Mouse (Mus musculus) forebrain, embryonic 15.5 days (tissue): ENCODE results near the gene Set. TPM values are rescaled to one million over a fixed set of nuclear protein-coding genes. Genes with fewer than 3 reads are reported as not detected.

ENCODE experiments used
- ATAC-seq: fragments of 200-750 bp; cut with Nextera tagmentation; replicated peaks from 2 replicates; pipeline ENCODE4 v1.8.0; 2017; ENCODE audit warnings: mild to moderate bottlenecking, moderate TSS enrichment, moderate library complexity
- H3K27ac ChIP-seq: fragments of 300-500 bp; sonication (generic); replicated peaks from 2 replicates; pipeline ENCODE4 v1.5.1; 2015; ENCODE audit warnings: mild to moderate bottlenecking, inconsistent platforms
- H3K27me3 ChIP-seq: fragments of 300-500 bp; sonication (generic); 2 replicates; pipeline ENCODE4 v1.6.1; 2015; ENCODE audit warnings: inconsistent platforms
- H3K36me3 ChIP-seq: fragments of 300-500 bp; sonication (generic); 2 replicates; pipeline ENCODE4 v1.6.1; 2015; ENCODE audit warnings: mild to moderate bottlenecking, inconsistent platforms
- H3K4me1 ChIP-seq: fragments of 300-500 bp; sonication (generic); 2 replicates; pipeline ENCODE4 v1.6.1; 2015; ENCODE audit warnings: inconsistent platforms
- H3K4me2 ChIP-seq: fragments of 300-500 bp; sonication (generic); replicated peaks from 2 replicates; pipeline ENCODE4 v1.6.1; 2015; ENCODE audit warnings: mild to moderate bottlenecking, inconsistent platforms
- H3K4me3 ChIP-seq: fragments of 300-500 bp; sonication (generic); 2 replicates; pipeline ENCODE4 v1.5.1; 2015; ENCODE audit warnings: mild to moderate bottlenecking, inconsistent platforms
- H3K9ac ChIP-seq: fragments of 300-500 bp; sonication (generic); replicated peaks from 2 replicates; pipeline ENCODE4 v1.6.1; 2015; ENCODE audit warnings: mild to moderate bottlenecking, inconsistent platforms
- H3K9me3 ChIP-seq: fragments of 300-500 bp; sonication (generic); 2 replicates; pipeline ENCODE4 v1.6.1; 2016; ENCODE audit warnings: inconsistent platforms
- WGBS: fragments of 180-500 bp; shearing (Covaris S2); methylation state at CpG from one replicate; pipeline ENCODE4 v1.1.7; 2015; ENCODE audit warnings: mixed read lengths; 5-methylcytosine and 5-hydroxymethylcytosine counted together
- polyA plus RNA-seq: library from polyadenylated mRNA; unstranded; fragments of >200 nt; fragmentation: Nextera tagmentation; extraction: Ambion mirVana; gene quantifications from 2 replicates; pipeline ENCODE4 v1.2.1, GENCODE M21; 2015

Set gene
- polyA plus RNA-seq: 445 and 449 TPM in 2 replicates

DNA sequence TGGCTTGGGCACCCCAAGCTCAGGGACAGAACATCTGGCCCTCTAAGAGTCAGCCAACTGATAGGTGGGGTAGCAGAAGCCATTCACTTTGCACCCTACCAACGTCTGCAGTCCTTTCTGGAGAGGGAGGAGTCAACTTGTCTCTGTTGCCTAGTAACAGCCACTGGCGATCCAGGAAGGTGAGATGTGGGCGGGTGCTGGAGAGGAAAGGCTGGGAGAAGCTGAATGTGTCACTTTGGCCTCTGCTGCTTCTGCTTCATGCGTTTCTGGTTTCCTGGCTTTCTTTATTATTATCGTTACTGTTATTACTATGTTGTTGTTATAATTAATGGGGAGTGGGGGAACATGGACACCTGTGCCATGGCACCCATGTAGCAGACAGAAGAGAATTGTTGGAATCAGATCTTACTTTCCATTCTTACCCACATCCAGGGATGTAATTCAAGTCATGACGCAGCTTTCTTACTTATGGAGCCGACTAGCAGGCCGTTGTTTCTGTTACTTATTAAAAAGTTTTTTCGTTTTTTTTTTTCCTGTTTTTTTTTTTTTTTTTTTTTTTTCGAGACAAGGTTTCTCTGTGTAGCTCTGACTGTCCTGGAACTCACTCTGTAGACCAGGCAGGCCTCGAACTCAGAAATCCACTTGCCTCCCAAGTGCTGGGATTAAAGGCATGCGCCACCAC is at the start of gene Set:
TSS of gene Set (plus strand) at position 156 of the 682 bp plus-strand sequence.
- peaks cover 13% of the 10 kb centered on the region for H3K4me1 ChIP-seq
- peaks cover 9% of the 10 kb centered on the region; the same call in 1 of the 2 replicates for H3K27me3 ChIP-seq
- 56% methylated on average over 12 of the region's 12 CpGs for WGBS
- ATAC-seq: no peak
- H3K36me3 ChIP-seq: no peaks in the 10 kb centered on the region
- no peak within 1 kb of the TSS for H3K4me2 ChIP-seq
- no peaks in the 10 kb centered on the region for H3K9me3 ChIP-seq
- no peak within 1 kb of the TSS for H3K9ac ChIP-seq
- H3K27ac ChIP-seq: no peak within 1 kb of the TSS
- H3K4me3 ChIP-seq: no peak within 1 kb of the TSS

DNA sequence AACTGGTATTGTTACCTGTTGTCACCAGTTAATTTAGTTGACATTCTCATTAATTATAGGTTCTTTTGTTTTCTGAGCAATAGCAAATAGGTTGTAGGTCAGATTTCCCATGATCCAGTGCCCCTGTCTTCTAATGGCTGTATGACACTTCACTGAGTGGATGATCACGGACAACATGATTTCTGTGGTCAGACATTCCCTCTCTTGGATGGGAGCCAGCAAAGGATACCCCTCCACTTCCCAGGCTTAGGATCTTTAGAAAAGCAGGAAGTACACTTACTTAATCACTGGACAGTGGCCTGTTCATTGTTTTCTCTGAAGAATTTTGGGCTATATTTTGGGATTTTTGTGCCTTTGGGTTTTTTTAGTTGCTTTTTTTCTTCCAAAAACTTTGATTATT is 48.1 kb upstream of the Set start:
- 62% methylated on average over 1 of the region's 1 CpGs for WGBS
- H3K27ac ChIP-seq: no peak overlapping the region
- no peak for ATAC-seq
- no peaks in the 10 kb centered on the region for H3K4me1 ChIP-seq
- no peaks in the 10 kb centered on the region for H3K27me3 ChIP-seq
- no peak overlapping the region for H3K9ac ChIP-seq
- peaks cover 99% of the 10 kb centered on the region for H3K36me3 ChIP-seq
- no peak overlapping the region for H3K4me2 ChIP-seq
- H3K4me3 ChIP-seq: no peak overlapping the region
- H3K9me3 ChIP-seq: no peaks in the 10 kb centered on the region

DNA sequence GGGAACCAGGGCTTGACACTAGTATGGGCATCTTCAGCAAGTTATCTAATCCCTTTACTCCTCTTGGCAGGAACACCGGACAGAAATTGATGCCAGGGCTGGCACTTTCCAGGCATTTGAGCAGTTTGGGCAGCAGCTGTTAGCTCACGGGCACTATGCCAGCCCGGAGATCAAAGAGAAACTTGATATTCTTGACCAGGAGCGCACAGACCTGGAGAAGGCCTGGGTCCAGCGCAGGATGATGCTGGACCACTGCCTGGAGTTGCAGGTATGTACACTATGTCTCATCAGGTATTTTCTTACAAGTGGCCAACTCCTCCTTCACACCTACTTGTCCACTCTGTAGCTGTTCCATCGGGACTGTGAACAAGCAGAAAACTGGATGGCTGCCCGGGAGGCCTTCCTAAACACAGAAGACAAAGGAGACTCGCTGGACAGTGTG is 46.3 kb upstream of the Set start:
- no peak for ATAC-seq
- Histone ChIP-seq H3K27ac (no peak overlapping the region), H3K4me1 (no peaks in the 10 kb centered on the region), H3K36me3 (peaks cover 100% of the 10 kb centered on the region), H3K9me3 (no peaks in the 10 kb centered on the region), H3K4me3 (no peak overlapping the region), H3K9ac (no peak overlapping the region), H3K27me3 (no peaks in the 10 kb centered on the region), H3K4me2 (no peak overlapping the region)
- 77% methylated on average over 8 of the region's 8 CpGs for WGBS

DNA sequence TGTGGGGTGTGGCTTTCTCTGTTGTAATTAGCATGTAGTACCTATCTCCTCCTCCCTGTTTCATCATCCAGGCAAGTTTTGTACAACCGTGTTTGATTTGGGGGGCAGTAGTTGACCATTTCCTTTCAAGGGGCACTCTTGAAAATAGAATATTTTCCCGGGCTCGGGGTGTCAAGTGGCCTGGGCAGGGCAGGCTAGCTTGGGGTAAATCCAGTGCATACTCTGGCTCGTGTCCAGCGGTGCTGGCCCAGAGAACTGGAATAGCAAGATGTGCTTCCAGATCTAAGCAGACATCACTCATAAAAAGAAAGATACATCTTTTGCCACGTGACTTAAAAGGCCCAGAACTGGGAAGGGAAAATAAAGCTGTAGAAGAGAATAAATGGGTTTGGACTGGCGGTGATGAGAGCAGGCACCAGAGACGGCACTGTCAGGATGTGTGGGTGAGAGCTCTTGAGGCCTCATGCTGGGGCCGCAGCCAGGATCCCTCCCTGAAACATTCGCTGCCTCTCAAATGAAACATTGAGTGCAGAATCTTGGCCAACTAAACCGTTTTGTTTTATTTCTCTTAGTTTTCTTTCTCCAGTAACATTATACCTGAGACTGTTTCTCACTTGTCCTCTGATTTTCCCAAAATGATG is 42.7 kb upstream of the Set start:
- no peak for ATAC-seq
- Histone ChIP-seq H3K4me1 (no peaks in the 10 kb centered on the region), H3K27ac (no peak overlapping the region), H3K9me3 (no peaks in the 10 kb centered on the region), H3K27me3 (no peaks in the 10 kb centered on the region), H3K36me3 (peaks cover 99% of the 10 kb centered on the region), H3K4me3 (no peak overlapping the region), H3K9ac (no peak overlapping the region), H3K4me2 (no peak overlapping the region)
- WGBS: 86% methylated on average over 11 of the region's 11 CpGs

DNA sequence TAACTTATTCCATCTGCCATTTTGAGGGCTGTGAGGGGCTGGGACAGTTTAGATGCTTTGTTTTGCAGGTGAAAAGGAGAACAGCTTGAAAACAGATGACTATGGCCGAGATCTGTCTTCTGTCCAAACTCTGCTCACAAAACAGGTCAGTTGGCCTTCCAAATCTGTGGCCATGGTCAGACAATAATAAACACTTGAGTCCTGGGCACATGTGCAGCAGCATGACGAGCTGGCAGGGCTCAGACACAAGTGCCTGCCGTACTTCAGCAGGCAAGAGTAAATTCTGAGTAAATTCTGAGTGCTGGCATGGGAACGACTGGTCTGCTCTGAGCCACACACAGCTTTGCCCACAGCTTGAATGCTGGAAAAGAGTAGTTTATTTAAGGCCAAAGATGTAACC is 31.7 kb upstream of the Set start:
- peaks cover 100% of the 10 kb centered on the region for H3K36me3 ChIP-seq
- no peaks in the 10 kb centered on the region for H3K9me3 ChIP-seq
- WGBS: 91% methylated on average over 4 of the region's 4 CpGs
- H3K27me3 ChIP-seq: no peaks in the 10 kb centered on the region
- no peak overlapping the region for H3K9ac ChIP-seq
- ATAC-seq: no peak
- no peak overlapping the region for H3K4me2 ChIP-seq
- no peak overlapping the region for H3K4me3 ChIP-seq
- no peak overlapping the region for H3K27ac ChIP-seq
- no peaks in the 10 kb centered on the region for H3K4me1 ChIP-seq

DNA sequence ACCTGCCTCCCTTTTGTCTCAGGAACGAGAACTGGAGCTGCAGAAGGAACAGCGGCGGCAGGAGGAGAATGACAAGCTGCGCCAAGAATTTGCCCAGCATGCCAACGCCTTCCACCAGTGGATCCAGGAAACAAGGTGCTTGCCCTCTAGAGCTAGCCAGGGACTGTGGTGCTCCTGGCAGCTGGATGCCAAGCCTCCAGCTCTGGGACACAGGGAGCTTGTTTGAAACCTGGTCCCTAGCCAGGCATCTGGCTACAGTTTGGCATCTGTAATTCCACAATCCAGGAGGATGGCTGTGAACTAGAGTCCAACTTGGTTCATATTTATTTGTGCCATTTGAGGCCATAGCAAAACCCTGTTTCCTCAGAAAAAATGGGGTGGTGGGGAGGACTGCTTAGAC is 30.2 kb upstream of the Set start:
- no peak overlapping the region for H3K4me2 ChIP-seq
- H3K27me3 ChIP-seq: no peaks in the 10 kb centered on the region
- no peak overlapping the region for H3K27ac ChIP-seq
- no peak for ATAC-seq
- whole genome bisulfite sequencing: 89% methylated on average over 5 of the region's 5 CpGs
- no peaks in the 10 kb centered on the region for H3K4me1 ChIP-seq
- no peaks in the 10 kb centered on the region for H3K9me3 ChIP-seq
- H3K9ac ChIP-seq: no peak overlapping the region
- no peak overlapping the region for H3K4me3 ChIP-seq
- H3K36me3 ChIP-seq: peaks cover 100% of the 10 kb centered on the region

DNA sequence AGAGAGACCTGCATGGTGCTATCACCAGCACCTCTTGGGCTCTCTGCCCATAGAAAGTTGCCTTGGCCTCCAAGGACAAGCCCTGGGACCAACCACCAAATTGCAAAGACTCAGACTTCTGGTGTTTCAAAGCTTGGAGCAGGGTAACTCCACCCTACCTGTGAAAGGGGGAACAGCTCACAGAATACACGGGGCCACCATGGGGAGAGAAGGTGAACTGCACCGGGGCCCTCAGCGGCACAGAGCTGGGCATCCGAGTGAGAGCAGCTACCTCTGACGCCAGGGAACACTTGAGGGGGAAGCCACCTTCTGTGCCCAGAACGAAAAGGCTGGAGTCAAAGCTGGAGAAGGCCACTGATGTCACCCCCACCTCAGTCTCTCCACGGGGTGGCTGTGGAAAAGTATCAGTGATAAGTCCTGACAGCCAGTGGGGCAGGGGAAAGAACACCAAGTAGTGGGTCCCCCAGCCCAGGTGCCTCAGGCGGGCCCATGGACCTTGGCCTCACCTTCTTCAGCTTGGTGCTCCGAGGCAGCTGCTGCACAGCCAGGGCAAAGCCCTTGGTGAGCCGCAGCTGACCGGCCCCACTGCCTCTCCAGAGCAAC is 24.8 kb upstream of the Set start:
- H3K27me3 ChIP-seq: no peaks in the 10 kb centered on the region
- no peak overlapping the region for H3K4me3 ChIP-seq
- H3K27ac ChIP-seq: no peak overlapping the region
- ATAC-seq: no peak
- 60% methylated on average over 11 of the region's 11 CpGs for WGBS
- H3K36me3 ChIP-seq: peaks cover 63% of the 10 kb centered on the region
- no peaks in the 10 kb centered on the region for H3K9me3 ChIP-seq
- H3K9ac ChIP-seq: no peak overlapping the region
- no peak overlapping the region for H3K4me2 ChIP-seq
- H3K4me1 ChIP-seq: no peaks in the 10 kb centered on the region

GRCm38 (mm10) chr2:30032957-30033356 is 24.2 kb upstream of the Set start:
- Histone ChIP-seq H3K36me3 (peaks cover 63% of the 10 kb centered on the region), H3K27me3 (no peaks in the 10 kb centered on the region), H3K9ac (no peak overlapping the region), H3K4me3 (no peak overlapping the region), H3K27ac (no peak overlapping the region), H3K9me3 (no peaks in the 10 kb centered on the region), H3K4me2 (no peak overlapping the region), H3K4me1 (no peaks in the 10 kb centered on the region)
- ATAC-seq: no peak
- 80% methylated on average over 6 of the region's 6 CpGs for WGBS

DNA sequence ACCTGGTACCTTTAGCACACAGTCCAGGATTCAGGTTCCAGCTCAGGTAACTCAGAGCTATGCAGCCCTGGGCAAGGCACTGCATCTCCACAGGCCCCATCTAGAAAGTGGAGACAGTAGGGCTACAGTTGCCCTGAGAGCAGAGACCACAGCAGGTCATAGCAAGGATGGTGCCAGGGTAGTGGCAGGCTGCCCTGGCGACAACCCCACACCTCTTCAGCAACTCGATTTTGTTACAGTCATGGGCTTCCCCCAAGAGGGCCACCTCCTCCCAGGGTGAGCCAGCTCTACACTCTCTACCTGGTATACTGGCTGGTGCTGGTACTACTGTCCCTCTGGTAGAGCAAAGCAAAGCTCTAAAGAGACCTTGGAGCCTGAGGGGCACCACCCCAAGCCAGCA is 19.4 kb upstream of the Set start:
- Histone ChIP-seq H3K27ac (no peak overlapping the region), H3K4me3 (no peak overlapping the region), H3K9ac (no peak overlapping the region), H3K36me3 (peaks cover 22% of the 10 kb centered on the region), H3K9me3 (no peaks in the 10 kb centered on the region), H3K27me3 (no peaks in the 10 kb centered on the region), H3K4me2 (no peak overlapping the region), H3K4me1 (0 out of 2 replicates have a peak, but pooled peaks cover 4% of the 10 kb centered on the region)
- no peak for ATAC-seq
- 97% methylated on average over 2 of the region's 2 CpGs for WGBS

- ATAC-seq: no peak
- Histone ChIP-seq H3K4me1 (0 out of 2 replicates have a peak, but pooled peaks cover 4% of the 10 kb centered on the region), H3K9me3 (no peaks in the 10 kb centered on the region), H3K9ac (no peak overlapping the region), H3K36me3 (peaks cover 16% of the 10 kb centered on the region), H3K27ac (no peak overlapping the region), H3K4me2 (no peak overlapping the region), H3K27me3 (no peaks in the 10 kb centered on the region), H3K4me3 (no peak overlapping the region)
- 97% methylated on average over 10 of the region's 10 CpGs for WGBS
Observed at GRCm38 (mm10) chr2:30038370-30038769, 18.8 kb upstream of the Set start.

GRCm38 (mm10) chr2:30039687-30040086 is 17.5 kb upstream of the Set start:
- no peak for ATAC-seq
- Histone ChIP-seq H3K36me3 (peaks cover 14% of the 10 kb centered on the region), H3K9me3 (no peaks in the 10 kb centered on the region), H3K4me2 (no peak overlapping the region), H3K27ac (no peak overlapping the region), H3K27me3 (no peaks in the 10 kb centered on the region), H3K4me3 (no peak overlapping the region), H3K4me1 (0 out of 2 replicates have a peak, but pooled peaks cover 4% of the 10 kb centered on the region), H3K9ac (no peak overlapping the region)

DNA sequence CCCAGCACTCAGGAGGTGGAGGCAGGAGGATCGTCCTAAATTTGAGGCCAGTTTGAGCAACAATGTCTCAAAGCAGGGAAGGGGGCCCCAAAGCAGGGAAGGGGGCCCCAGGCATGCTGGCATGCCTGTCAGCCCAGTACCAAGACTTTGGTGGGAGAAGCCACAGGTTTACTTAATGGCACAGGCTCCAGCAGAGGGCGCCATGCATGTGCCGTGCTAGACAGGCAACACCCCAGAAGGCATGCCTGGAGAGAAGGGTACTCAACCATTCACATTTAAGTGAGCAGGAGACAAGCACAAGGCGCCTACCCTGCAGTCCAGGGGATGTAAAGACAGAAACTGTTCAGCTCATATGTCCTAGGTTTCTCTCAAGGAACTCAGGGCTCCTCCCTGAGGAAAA is 14.7 kb upstream of the Set start:
- peaks cover 5% of the 10 kb centered on the region for H3K4me1 ChIP-seq
- H3K9ac ChIP-seq: no peak overlapping the region
- no peak overlapping the region for H3K4me2 ChIP-seq
- H3K36me3 ChIP-seq: peaks cover 12% of the 10 kb centered on the region
- H3K27ac ChIP-seq: no peak overlapping the region
- no peak overlapping the region for H3K4me3 ChIP-seq
- H3K9me3 ChIP-seq: no peaks in the 10 kb centered on the region
- no peaks in the 10 kb centered on the region for H3K27me3 ChIP-seq
- WGBS: 11% methylated on average over 4 of the region's 4 CpGs
- ATAC-seq: peak; percentile 60; the same call in 1 of the 2 replicates
